Mouse (Mus musculus) c-Kit-positive CD71-negative TER-119-negative erythroid progenitor cells, embryonic 14.5 days (primary cell): ENCODE results near the gene Gm17535.
A peak's percentile ranks its signal among the peaks of the same experiment; 100 is the strongest.
"Not testable (repeated sequence)": the region's sequence is repeated elsewhere in the genome, so short reads cannot be mapped to it uniquely, and the experiment has no call there.

Experiments used
- DNase-seq: peaks from one replicate; pipeline ENCODE4 v3.0.0-alpha.2; 2013; ENCODE audit warnings: low read depth

Gm17535 gene

DNA sequence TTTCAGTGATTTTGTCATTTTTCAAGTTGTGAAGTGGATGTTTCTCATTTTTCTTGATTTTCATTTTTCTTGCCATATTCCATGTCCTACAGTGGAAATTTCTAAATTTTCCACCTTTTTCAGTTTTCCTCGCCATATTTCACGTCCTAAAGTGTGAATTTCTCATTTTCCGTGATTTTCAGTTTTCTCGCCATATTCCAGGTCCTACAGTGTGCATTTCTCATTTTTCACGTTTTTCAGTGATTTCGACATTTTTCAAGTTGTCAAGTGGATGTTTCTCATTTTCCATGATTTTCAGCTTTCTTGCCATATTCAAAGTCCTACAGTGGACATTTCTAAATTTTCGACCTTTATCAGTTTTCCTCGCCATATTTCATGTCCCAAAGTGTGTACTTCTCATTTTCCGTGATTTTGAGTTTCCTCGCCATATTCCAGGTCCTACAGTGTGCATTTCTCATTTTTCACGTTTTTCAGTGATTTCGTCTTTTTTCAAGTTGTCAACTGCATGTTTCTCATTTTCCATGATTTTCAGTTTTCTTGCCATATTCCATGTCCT is 9.4 kb upstream of the Gm17535 start, which contains the start of gene Gm10717:
Gm10717 (plus strand) TSS at position 506 of the 556 bp plus-strand sequence.
- DNase-seq: not testable (repeated sequence)

DNA sequence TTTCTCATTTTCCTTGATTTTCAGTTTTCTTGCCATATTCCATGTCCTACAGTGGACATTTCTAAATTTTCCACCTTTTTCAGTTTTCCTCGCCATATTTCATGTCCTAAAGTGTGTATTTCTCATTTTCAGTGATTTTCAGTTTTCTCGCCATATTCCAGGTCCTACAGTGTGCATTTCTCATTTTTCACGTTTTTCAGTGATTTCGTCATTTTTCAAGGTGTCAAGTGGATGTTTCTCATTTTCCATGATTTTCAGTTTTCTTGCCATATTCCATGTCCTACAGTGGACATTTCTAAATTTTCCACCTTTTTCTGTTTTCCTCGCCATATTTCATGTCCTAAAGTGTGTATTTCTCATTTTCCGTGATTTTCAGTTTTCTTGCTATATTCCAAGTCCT is 8.7 kb upstream of the Gm17535 start:
- DNase-seq: not testable (repeated sequence)

DNA sequence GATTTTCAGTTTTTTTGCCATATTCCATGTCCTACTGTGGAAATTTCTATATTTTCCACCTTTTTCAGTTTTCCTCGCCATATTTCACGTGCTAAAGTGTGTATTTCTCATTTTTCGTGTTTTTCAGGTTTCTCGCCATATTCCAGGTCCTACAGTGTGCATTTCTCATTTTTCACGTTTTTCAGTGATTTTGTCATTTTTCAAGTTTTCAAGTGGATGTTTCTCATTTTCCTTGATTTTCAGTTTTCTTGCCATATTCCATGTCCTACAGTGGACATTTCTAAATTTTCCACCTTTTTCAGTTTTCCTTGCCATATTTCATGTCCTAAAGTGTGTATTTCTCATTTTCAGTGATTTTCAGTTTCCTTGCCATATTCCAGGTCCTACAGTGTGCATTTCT is 8.3 kb upstream of the Gm17535 start:
- DNase-seq: not testable (repeated sequence)

DNA sequence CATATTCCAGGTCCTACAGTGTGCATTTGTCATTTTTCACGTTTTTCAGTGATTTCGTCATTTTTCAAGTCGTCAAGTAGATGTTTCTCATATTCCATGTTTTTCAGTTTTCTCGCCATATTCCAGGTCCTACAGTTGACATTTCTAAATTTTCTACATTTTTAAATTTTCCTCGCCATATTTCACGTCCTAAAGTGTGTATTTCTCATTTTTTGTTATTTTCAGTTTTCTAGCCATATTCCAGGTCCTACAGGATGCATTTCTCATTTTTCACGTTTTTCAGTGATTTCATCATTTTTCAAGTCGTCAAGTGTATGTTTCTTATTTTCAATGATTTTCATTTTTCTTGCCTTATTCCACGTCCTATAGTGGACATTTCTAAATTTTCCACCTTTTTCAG is 7.7 kb upstream of the Gm17535 start:
- not testable (repeated sequence) for DNase-seq

DNA sequence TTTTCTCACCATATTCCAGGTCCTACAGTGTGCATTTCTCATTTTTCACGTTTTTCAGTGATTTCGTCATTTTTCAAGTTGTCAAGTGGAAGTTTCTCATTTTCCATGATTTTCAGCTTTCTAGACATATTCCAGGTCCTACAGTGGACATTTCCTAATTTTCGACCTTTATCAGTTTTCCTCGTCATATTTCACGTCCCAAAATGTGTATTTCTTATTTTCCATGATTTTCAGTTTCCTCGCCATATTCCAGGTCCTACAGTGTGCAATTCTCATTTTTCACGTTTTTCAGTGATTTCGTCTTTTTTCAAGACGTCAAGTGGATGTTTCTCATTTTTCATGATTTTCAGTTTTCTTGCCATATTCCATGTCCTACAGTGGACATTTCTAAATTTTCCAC is 7.2 kb upstream of the Gm17535 start:
- peak; percentile 29 for DNase-seq

DNA sequence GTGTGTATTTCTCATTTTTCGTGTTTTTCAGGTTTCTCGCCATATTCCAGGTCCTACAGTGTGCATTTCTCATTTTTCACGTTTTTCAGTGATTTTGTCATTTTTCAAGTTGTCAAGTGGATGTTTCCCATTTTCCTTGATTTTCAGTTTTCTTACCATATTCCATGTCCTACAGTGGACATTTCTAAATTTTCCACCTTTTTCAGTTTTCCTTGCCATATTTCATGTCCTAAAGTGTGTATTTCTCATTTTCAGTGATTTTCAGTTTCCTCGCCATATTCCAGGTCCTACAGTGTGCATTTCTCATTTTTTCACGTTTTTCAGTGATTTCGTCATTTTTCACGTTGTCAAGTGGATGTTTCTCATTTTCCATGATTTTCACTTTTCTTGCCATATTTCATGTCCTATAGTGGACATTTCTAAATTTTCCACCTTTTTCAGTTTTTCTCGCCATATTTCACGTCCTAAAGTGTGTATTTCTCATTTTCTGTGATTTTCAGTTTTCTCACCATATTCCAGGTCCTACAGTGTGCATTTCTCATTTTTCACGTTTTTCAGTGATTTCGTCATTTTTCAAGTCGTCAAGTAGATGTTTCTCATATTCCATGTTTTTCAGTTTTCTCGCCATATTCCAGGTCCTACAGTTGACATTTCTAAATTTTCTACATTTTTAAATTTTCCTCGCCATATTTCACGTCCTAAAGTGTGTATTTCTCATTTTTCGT is 5.0 kb upstream of the Gm17535 start:
- DNase-seq: not testable (repeated sequence)

DNA sequence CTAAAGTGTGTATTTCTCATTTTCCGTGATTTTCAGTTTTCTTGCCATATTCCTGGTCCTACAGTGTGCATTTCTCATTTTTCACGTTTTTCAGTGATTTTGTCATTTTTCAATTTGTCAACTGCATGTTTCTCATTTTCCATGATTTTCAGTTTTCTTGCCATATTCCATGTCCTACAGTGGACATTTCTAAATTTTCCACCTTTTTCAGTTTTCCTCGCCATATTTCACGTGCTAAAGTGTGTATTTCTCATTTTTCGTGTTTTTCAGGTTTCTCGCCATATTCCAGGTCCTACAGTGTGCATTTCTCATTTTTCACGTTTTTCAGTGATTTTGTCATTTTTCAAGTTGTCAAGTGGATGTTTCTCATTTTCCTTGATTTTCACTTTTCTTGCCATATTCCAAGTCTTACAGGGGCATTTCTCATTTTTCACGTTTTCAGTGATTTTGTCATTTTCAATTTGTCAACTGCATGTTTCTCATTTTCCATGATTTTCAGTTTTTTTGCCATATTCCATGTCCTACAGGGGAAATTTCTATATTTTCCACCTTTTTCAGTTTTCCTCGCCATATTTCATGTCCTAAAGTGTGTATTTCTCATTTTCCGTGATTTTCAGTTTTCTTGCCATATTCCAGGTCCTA is 3.6 kb upstream of the Gm17535 start:
- peak; percentile 93 for DNase-seq

DNA sequence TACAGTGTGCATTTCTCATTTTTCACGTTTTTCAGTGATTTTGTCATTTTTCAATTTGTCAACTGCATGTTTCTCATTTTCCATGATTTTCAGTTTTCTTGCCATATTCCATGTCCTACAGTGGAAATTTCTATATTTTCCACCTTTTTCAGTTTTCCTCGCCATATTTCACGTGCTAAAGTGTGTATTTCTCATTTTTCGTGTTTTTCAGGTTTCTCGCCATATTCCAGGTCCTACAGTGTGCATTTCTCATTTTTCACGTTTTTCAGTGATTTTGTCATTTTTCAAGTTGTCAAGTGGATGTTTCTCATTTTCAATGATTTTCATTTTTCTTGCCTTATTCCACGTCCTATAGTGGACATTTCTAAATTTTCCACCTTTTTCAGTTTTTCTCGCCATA is 2.2 kb downstream of the Gm17535 start, which contains the start of gene Gm10715:
Gm10715 (plus strand) TSS at position 301 of the 400 bp plus-strand sequence.
- not testable (repeated sequence) for DNase-seq

DNA sequence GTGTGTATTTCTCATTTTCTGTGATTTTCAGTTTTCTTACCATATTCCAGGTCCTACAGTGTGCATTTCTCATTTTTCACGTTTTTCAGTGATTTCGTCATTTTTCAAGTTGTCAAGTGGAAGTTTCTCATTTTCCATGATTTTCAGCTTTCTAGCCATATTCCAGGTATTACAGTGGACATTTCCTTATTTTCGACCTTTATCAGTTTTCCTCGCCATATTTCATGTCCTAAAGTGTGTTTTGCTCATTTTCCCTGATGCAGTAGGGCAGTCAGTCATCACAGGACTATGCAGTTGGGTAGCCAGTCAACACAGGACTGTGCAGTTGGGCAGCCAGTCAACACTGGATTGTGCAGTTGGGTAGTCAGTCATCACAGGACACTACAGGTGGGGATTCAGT is 3.8 kb downstream of the Gm17535 start:
- peak; percentile 1 for DNase-seq
